Mouse (Mus musculus) adrenal gland, postnatal 25 days (tissue): Measurements from ENCODE around the gene Srpx. TPM values are rescaled to one million over a fixed set of nuclear protein-coding genes. Genes with fewer than 3 reads are reported as not detected.

Source experiments
- DNase-seq: peaks from one replicate; pipeline ENCODE4 v3.0.0; 2021; ENCODE audit warnings: mixed read lengths
- long read RNA-seq: library from polyadenylated mRNA; stranded (forward); transcript quantifications from one replicate; pipeline ENCODE4 v2.0.0, GENCODE M21; 2021
- total RNA-seq: library from RNA; stranded (reverse); gene quantifications from 2 replicates; pipeline ENCODE4 v1.2.3, GENCODE M21; 2021

Srpx gene
- total RNA-seq, result 2.1 and 3.4 TPM in 2 replicates
- long read RNA-seq, transcript Srpx-201 (10 exons, 2,477 nt), result major isoform, 6 of 7 reads
- long read RNA-seq, partial matches to known transcripts, result 0 of 7 reads
- long read RNA-seq, other reads (novel, unspliced or antisense), result 0 of 7 reads

DNA sequence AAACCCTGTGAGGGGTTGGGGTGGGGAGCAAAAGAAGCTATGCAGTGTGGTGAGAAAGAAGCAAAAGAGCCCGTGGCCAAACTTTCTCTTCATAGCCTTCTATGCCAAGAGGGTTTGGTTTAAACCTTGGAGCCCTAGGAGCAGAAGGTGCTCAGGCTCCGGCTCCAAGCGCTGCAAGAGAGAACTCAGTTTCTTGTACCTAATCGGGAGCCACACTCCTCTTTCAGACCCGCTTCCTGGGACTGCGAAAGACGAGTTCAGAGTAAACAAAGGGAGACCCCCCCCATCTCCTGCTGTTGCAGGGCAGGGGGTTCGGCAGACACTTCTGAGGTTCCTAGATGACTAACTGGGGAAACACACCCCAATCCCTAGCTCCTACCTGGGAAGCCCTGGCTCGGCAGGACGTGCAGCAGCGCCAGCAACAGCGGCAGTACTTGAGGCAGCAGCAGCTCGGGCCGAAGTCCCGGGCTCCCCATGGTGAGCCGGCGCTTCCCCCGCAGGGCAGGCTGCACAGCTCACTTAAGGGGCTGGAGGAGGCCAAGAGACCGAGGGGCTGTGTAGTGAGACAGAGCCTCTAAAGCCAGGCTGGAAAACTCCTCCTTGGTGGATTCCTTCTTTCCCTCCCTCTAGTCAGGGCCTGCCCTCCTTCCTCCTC lies at the start of gene Srpx:
Srpx (minus strand) TSS at position 645 of the 655 bp plus-strand sequence.
- no peak for DNase-seq

GRCm38 (mm10) chrX:10152390-10152789 lies 34.9 kb upstream of the Srpx start:
- DNase-seq, result no peak

DNA sequence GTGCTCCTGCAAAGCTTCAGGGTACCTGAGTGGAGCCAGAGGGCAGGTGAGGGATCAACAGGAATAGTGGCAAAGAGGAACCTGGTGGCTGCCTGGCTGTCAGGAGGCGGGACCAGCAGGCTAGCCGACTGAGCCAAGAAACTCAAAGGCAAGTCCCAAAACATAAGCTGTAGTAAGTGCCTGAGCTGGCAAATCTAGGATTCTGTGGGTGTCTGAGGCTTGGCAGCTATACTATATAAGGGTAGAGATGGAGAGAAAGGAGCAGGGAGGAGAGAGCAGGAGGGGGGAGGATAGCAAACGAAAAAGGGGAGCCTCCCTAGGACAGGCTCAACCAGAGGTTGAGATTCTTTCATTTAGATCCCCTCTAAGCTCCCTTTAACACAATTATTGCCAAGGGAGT lies 1.7 kb downstream of the Srpx start:
- no peak for DNase-seq

GRCm38 (mm10) chrX:10110736-10111135 lies 6.8 kb downstream of the Srpx start:
- no peak for DNase-seq

GRCm38 (mm10) chrX:10108558-10108957 lies 9.0 kb downstream of the Srpx start:
- DNase-seq, result no peak

DNA sequence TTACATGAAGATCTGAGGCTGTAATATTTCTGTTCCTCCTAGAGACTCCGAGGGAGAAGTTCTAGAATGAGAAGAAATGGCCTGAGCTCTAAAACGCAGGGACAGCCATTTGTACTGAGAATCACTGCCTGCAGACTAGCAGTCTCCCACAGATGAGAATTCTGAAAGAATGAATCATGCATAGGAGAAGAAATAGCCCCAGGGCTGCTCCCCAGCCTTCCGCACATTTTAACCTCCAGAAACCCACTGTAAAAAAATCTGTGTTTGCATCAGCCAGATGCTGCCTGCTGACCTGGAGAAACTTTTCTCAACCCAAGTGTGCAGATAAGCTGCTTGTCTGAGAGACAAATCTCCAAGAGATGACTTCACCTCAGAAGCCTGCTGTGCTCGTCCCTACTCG lies 12.0 kb downstream of the Srpx start:
- no peak for DNase-seq

- DNase-seq, result no peak
Observed at GRCm38 (mm10) chrX:10102739-10103138, 14.8 kb downstream of the Srpx start.

GRCm38 (mm10) chrX:10095797-10096196 lies 21.7 kb downstream of the Srpx start:
- DNase-seq, result no peak

- no peak for DNase-seq
Observed at GRCm38 (mm10) chrX:10080385-10080784, 37.1 kb downstream of the Srpx start.

GRCm38 (mm10) chrX:10079981-10080380 lies 37.5 kb downstream of the Srpx start:
- DNase-seq, result no peak

- DNase-seq, result no peak
Observed at GRCm38 (mm10) chrX:10073966-10074365, 43.5 kb downstream of the Srpx start.

GRCm38 (mm10) chrX:10071529-10071928 lies 46.0 kb downstream of the Srpx start:
- DNase-seq, result no peak

- DNase-seq, result peak; percentile 1
Observed at GRCm38 (mm10) chrX:10070689-10071088, 46.8 kb downstream of the Srpx start.

DNA sequence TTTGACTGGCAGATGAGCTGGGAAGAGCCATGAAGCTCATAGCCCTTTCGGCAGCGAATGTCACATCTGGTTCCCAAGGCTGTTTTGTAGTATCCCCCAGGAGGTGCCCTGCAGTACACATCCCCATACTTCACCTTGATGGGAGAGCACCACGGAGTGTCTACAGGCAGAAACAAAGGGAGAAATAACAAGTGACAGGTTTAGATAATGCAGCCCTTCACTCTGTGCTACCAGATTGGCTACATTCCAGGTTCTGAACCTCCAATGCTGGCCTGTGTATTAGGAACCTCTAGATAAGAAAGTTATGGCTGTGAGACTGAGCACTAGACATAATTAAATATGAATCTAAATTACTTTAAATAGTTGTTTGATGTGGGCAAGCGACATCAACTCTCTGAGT lies 48.1 kb downstream of the Srpx start:
- no peak for DNase-seq

- DNase-seq, result no peak
Observed at GRCm38 (mm10) chrX:10063781-10064180, 53.7 kb downstream of the Srpx start.

- no peak for DNase-seq
Observed at GRCm38 (mm10) chrX:10063361-10063760, 54.1 kb downstream of the Srpx start.

DNA sequence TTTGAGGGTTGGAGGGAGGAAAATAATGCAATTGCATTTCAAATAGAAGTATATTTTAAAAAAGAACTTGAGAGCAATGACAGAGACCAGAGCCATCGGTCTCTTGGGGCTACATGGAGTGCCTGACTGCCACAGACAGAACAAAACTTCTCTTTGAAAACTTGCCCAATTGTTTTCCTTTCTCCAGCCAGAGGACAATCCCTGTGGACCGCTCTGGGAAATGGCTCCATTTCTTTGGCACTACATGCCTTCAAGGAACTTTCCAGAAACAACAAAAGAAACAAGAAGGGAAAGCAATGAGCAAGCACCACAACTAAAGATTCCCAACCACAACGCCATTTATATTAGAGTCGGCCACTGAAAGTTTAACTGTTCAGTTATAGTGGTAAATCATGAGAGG lies 55.3 kb downstream of the Srpx start:
- DNase-seq, result no peak

- no peak for DNase-seq
Observed at GRCm38 (mm10) chrX:10034666-10035065, 82.8 kb downstream of the Srpx start.

- no peak for DNase-seq
Observed at GRCm38 (mm10) chrX:10010202-10010601, 107.3 kb downstream of the Srpx start.

- no peak for DNase-seq
Observed at GRCm38 (mm10) chrX:10007675-10008270, 109.7 kb downstream of the Srpx start.

DNA sequence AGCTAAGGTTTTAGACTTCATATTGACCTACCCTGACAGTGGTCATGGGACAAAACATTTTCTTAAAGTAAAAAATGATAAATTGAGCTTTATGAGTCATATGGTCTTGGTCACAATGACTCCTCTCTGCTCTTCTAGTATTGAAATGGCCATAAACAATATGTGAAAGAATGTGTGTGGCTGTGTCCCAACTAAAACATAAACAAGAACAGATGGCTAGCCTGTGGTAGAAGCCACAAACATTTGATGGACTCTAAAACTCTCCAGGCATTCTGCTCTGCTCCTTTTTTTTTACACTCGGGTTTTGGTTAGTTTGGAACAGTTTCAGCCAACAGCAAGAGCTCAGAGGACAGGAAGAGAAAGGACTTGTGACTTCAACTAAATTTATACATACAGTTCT lies 111.6 kb downstream of the Srpx start:
- no peak for DNase-seq

DNA sequence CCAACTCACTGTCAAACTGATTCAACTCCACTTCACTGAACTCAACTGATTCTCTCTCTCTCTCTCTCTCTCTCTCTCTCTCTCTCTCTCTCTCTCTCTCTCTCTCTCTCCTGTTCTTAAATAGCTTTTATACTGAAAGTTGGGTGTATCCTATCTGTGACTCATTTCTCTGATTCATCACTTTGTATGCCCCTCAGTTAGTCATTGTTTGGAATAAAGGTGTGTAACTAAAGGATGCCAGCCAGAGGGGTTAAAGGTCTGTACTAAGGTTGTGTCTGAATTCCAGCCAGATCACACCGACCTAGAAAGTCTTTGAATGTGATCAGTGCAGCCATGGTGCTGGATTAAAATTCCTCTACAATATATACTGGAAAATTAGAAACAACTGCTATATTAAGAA lies 116.8 kb downstream of the Srpx start:
- no peak for DNase-seq
